Mouse (Mus musculus) kidney, adult 2 months (tissue): ENCODE results near the gene Nxpe4. TPM values are rescaled to one million over a fixed set of nuclear protein-coding genes. Genes with fewer than 3 reads are reported as not detected.

Experiments
- DNase-seq: peaks from one replicate; pipeline ENCODE4 v3.0.0; 2021
- H3K27ac ChIP-seq: fragments of 200-500 bp; 2 replicates; pipeline ENCODE4 v1.5.1; 2012; ENCODE audit warnings: low read depth, low read length, control low read depth, inconsistent platforms; ENCODE audit not compliant: insufficient read depth
- H3K27me3 ChIP-seq: fragments of 200-500 bp; replicated peaks from 2 replicates; pipeline ENCODE4 v1.6.1; 2012; ENCODE audit warnings: mild to moderate bottlenecking, moderate library complexity, low read length, inconsistent platforms; ENCODE audit not compliant: control insufficient read depth, insufficient read depth
- H3K36me3 ChIP-seq: fragments of 200-500 bp; 2 replicates; pipeline ENCODE4 v1.6.1; 2012; ENCODE audit warnings: mild to moderate bottlenecking, moderate library complexity, low read length, inconsistent platforms; ENCODE audit not compliant: control insufficient read depth, insufficient read depth
- H3K4me1 ChIP-seq: fragments of 200-500 bp; 2 replicates; pipeline ENCODE4 v1.6.1; 2011; ENCODE audit warnings: low read length; ENCODE audit not compliant: control insufficient read depth, insufficient read depth
- H3K4me3 ChIP-seq: fragments of 200-500 bp; 2 replicates; pipeline ENCODE4 v1.5.1; 2011; ENCODE audit warnings: mild to moderate bottlenecking, low read depth, low read length, control low read depth; ENCODE audit not compliant: insufficient read depth
- CTCF ChIP-seq: fragments of 200-500 bp; conservative IDR thresholded peaks from 2 replicates; pipeline ENCODE4 v1.5.1; 2011; ENCODE audit warnings: low read depth, mild to moderate bottlenecking, control low read depth, low read length, moderate library complexity, mixed read lengths; ENCODE audit not compliant: insufficient read depth, insufficient read length
- POLR2A ChIP-seq: fragments of 200-500 bp; IDR thresholded peaks from one replicate; pipeline ENCODE4 v1.6.1; 2011; ENCODE audit warnings: low read depth, low read length, control low read depth
- WGBS: fragments of 180-500 bp; shearing (Covaris S2); methylation state at CpG from one replicate; pipeline ENCODE4 v1.1.7; 2018; 5-methylcytosine and 5-hydroxymethylcytosine counted together
- polyA plus RNA-seq: library from polyadenylated mRNA; depleted of rRNA; stranded (reverse); fragments of >200 nt; gene quantifications from 2 replicates; pipeline ENCODE4 v1.2.3, GENCODE M21; 2012

Nxpe4 gene
- polyA plus RNA-seq, 1 experiment, result 0.95 TPM

- 42% methylated on average over 12 of the region's 12 CpGs for WGBS
Observed at GRCm38 (mm10) chr9:48257741-48258423, 96.1 kb downstream of the Nxpe4 start.

DNA sequence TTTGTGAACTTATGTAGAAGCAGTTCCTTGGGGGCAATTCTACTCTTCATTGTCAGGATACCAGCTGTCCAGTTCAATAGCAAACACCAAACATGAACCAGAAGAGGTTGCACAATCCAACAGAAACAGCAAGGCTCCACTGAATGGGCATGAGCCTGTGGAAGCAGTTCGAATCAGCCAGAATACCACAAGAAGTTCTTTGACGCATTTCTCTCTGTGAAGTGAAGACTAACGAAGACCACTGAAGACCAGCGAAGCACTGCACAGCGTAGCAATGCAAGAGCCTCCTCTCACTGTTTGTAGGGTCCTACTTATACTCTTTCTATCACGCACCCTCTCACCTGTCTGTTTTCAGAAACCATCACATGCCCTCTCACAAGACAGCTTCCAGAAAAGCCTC, 102.8 kb downstream of the Nxpe4 start:
- Histone ChIP-seq H3K4me1 (no peaks in the 10 kb centered on the region), H3K4me3 (no peak overlapping the region), H3K36me3 (no peaks in the 10 kb centered on the region), H3K27ac (no peak overlapping the region), H3K27me3 (no peaks in the 10 kb centered on the region)
- TF ChIP-seq POLR2A (no peak), CTCF (no peak)
- 92% methylated on average over 6 of the region's 6 CpGs for WGBS
- DNase-seq, result no peak

More at GRCm38 (mm10) chr9:48257741-48258423, 96.1 kb downstream of the Nxpe4 start:
- Histone ChIP-seq H3K27me3 (no peaks in the 10 kb centered on the region), H3K4me3 (no peak overlapping the region), H3K36me3 (no peaks in the 10 kb centered on the region), H3K4me1 (no peaks in the 10 kb centered on the region), H3K27ac (no peak overlapping the region)
- peak; percentile 46 for TF ChIP-seq CTCF
- no peak for TF ChIP-seq POLR2A
- DNase-seq, result peak; percentile 8

- no peak for DNase-seq
- H3K27ac ChIP-seq, result no peak overlapping the region
- H3K36me3 ChIP-seq, result no peaks in the 10 kb centered on the region
- H3K4me3 ChIP-seq, result no peak overlapping the region
- WGBS, result 73% methylated on average over 4 of the region's 4 CpGs
- H3K4me1 ChIP-seq, result no peaks in the 10 kb centered on the region
- H3K27me3 ChIP-seq, result no peaks in the 10 kb centered on the region
- no peak for TF ChIP-seq CTCF
- no peak for TF ChIP-seq POLR2A
Observed at GRCm38 (mm10) chr9:48265491-48265890, 103.7 kb downstream of the Nxpe4 start.

DNA sequence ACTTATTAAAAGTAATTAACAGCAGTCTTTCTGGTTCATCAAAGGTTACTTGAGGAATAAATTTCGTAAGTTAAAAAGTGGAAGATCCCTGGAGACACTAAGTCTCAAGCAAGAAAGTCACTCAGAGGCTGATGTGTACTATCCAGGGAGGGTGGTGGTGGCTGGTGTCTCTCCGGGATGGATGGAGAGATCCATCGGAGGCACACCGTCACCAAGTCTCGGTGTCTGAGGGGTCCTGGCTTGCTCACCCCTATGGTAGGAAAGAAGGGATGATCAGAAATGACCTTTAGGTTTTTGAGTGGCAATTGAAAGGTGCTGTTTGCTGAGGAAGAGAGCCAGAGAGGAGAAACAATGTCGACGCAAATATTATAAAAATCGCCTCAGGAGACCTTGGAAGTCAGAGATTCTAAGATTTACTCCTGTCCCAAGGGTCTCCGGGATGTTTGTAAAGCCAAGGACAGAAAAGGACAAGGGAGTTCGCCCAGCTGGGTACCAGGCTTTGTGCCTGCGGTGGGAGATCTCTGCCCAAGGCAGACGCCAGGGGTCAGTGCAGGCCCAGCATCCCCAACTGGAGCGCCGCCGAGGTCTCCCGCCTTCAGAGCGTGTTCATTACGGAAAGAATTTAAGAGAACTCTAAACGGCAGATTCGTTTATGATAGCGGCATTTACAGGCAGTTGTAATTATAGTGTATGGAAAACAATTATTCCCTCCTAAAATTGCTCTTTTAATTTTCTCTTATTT, 104.6 kb downstream of the Nxpe4 start:
- Histone ChIP-seq H3K27me3 (no peaks in the 10 kb centered on the region), H3K4me3 (no peak overlapping the region), H3K36me3 (no peaks in the 10 kb centered on the region), H3K4me1 (no peaks in the 10 kb centered on the region), H3K27ac (no peak overlapping the region)
- TF ChIP-seq POLR2A (no peak), CTCF (peak; percentile 83)
- 13% methylated on average over 21 of the region's 21 CpGs for WGBS
- peak; percentile 66 for DNase-seq

- TF ChIP-seq POLR2A, result no peak
- TF ChIP-seq CTCF, result no peak; the same call in 1 of the 2 replicates
- H3K4me1 ChIP-seq, result no peaks in the 10 kb centered on the region
- H3K27ac ChIP-seq, result no peak overlapping the region
- H3K27me3 ChIP-seq, result no peaks in the 10 kb centered on the region
- H3K4me3 ChIP-seq, result peak overlapping the region; percentile 71
- peak; percentile 55 for DNase-seq
- under 1% methylated on average over 16 of the region's 16 CpGs for WGBS
- no peaks in the 10 kb centered on the region for H3K36me3 ChIP-seq
Observed at GRCm38 (mm10) chr9:48267028-48267441, 105.2 kb downstream of the Nxpe4 start.

DNA sequence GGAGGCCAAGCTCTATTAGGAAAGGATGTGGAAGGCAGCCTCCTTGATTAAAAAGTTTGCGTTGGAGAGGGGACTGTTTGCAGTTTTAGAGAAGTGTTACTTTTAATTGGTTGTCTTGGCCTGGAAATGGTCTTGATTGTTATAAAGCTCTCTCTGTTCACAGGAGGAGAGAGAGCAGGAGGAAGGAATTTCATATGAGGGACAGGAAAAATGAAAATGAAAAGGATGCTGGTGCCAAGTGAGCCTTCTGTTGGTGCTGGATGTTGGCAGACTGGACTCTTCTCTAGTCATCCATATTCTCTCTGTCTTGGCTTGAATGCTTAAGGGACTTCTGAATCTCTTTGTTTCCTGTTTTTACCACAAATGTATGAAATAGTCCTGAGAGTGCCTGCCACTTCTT, 106.1 kb downstream of the Nxpe4 start:
- 69% methylated on average over 1 of the region's 1 CpGs for WGBS
- no peak overlapping the region for H3K27ac ChIP-seq

DNA sequence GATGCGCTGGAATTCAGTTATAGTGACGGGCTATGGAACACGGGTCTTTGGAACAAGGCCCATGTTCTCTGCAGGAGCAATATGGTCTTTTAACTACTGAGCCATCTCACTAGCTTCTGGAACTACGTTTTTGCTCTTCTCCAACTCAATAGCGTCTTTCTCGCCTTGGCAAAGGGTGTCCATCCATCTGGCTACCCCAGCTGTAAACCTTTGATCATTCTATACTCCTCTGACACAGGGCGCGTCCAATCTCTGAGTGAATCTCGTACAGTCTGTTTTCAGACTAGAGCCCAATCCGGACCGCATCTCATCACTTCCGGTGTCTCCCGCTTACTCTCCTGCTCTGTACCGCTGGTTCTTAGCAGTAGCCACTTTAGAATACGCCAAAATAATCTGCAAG, 115.0 kb downstream of the Nxpe4 start:
- WGBS, result 89% methylated on average over 15 of the region's 15 CpGs

More for the DNA sequence above, 106.1 kb downstream of the Nxpe4 start:
- DNase-seq, result no peak
- Histone ChIP-seq H3K36me3 (no peaks in the 10 kb centered on the region), H3K4me1 (no peaks in the 10 kb centered on the region), H3K27me3 (no peaks in the 10 kb centered on the region), H3K4me3 (no peak overlapping the region)
- no peak for TF ChIP-seq POLR2A
- no peak for TF ChIP-seq CTCF

More for the DNA sequence above, 115.0 kb downstream of the Nxpe4 start:
- H3K27me3 ChIP-seq, result no peaks in the 10 kb centered on the region
- no peak for DNase-seq
- H3K4me3 ChIP-seq, result no peak overlapping the region
- H3K4me1 ChIP-seq, result no peaks in the 10 kb centered on the region
- H3K36me3 ChIP-seq, result no peaks in the 10 kb centered on the region
- TF ChIP-seq CTCF (no peak), POLR2A (no peak)
- no peak overlapping the region for H3K27ac ChIP-seq
